Mouse (Mus musculus): ENCODE measurements at regions not wholly inside any gene's neighbourhood (a gene's known extent, or its start where the extent isn't known, plus 50 kb on each side); places are given as distances from the start of the nearest gene placed in this dataset.
A peak's percentile ranks its signal among the peaks of the same experiment; 100 is the strongest.
"Not testable (repeated sequence)": the region's sequence is repeated elsewhere in the genome, so short reads cannot be mapped to it uniquely, and the experiment has no call there.

- Histone ChIP-seq H3K27me3 (ENCODE audit: control insufficient read depth, insufficient read depth, low read length) (no peaks in the 10 kb centered on the region), H3K36me3 (ENCODE audit: control insufficient read depth, insufficient read depth, low read length) (no peaks in the 10 kb centered on the region), H3K4me3 (ENCODE audit: low read depth, low read length) (no peak overlapping the region), H3K4me1 (ENCODE audit: control insufficient read depth, insufficient read depth, insufficient read length, low read length) (no peaks in the 10 kb centered on the region), H3K27ac (ENCODE audit: insufficient read depth, low read depth, low read length) (no peak overlapping the region)
- 46% methylated on average over 3 of the region's 3 CpGs for WGBS
- no peak for TF ChIP-seq CTCF (IDR thresholded peaks at IDR 0.05; ENCODE audit: extremely low read depth, insufficient read length, insufficient replicate concordance, low read depth, low read length)
- no peak for TF ChIP-seq POLR2A (IDR thresholded peaks at IDR 0.05; ENCODE audit: low read depth, low read length)
These were observed 68.3 kb upstream of the Myrip start for GRCm38 (mm10) chr9:120233011-120233410.

- H3K4me1 ChIP-seq (ENCODE audit: control insufficient read depth, insufficient read depth, insufficient read length, low read length); H3K4me3 ChIP-seq (ENCODE audit: low read depth, low read length); H3K36me3 ChIP-seq (ENCODE audit: control insufficient read depth, insufficient read depth, low read length); H3K27me3 ChIP-seq (ENCODE audit: control insufficient read depth, insufficient read depth, low read length); H3K27ac ChIP-seq (ENCODE audit: insufficient read depth, low read depth, low read length): not testable (repeated sequence)
- peak; percentile 38; the same call in 1 of the 2 replicates for TF ChIP-seq CTCF (IDR thresholded peaks at IDR 0.05; ENCODE audit: extremely low read depth, insufficient read length, insufficient replicate concordance, low read depth, low read length)
- 85% methylated on average over 4 of the region's 4 CpGs for WGBS
These were observed 66.3 kb upstream of the Myrip start for GRCm38 (mm10) chr9:120235054-120235453.

- WGBS, result 95% methylated on average over 5 of the region's 5 CpGs
- Histone ChIP-seq H3K27ac (ENCODE audit: insufficient read depth, low read depth, low read length) (no peak overlapping the region), H3K27me3 (ENCODE audit: control insufficient read depth, insufficient read depth, low read length) (no peaks in the 10 kb centered on the region), H3K36me3 (ENCODE audit: control insufficient read depth, insufficient read depth, low read length) (no peaks in the 10 kb centered on the region), H3K4me1 (ENCODE audit: control insufficient read depth, insufficient read depth, insufficient read length, low read length) (no peaks in the 10 kb centered on the region), H3K4me3 (ENCODE audit: low read depth, low read length) (no peak overlapping the region)
- TF ChIP-seq CTCF (IDR thresholded peaks at IDR 0.05; ENCODE audit: extremely low read depth, insufficient read length, insufficient replicate concordance, low read depth, low read length) (no peak), POLR2A (IDR thresholded peaks at IDR 0.05; ENCODE audit: low read depth, low read length) (no peak)
These were observed 55.9 kb upstream of the Myrip start for GRCm38 (mm10) chr9:120245444-120245843.

- no peaks in the 10 kb centered on the region for H3K4me1 ChIP-seq (ENCODE audit: control insufficient read depth, insufficient read depth, insufficient read length, low read length)
- WGBS, result 92% methylated on average over 3 of the region's 3 CpGs
- H3K36me3 ChIP-seq (ENCODE audit: control insufficient read depth, insufficient read depth, low read length), result no peaks in the 10 kb centered on the region
- H3K27ac ChIP-seq (ENCODE audit: insufficient read depth, low read depth, low read length), result no peak overlapping the region
- no peak overlapping the region for H3K4me3 ChIP-seq (ENCODE audit: low read depth, low read length)
- no peak for TF ChIP-seq POLR2A (IDR thresholded peaks at IDR 0.05; ENCODE audit: low read depth, low read length)
- no peak for TF ChIP-seq CTCF (IDR thresholded peaks at IDR 0.05; ENCODE audit: extremely low read depth, insufficient read length, insufficient replicate concordance, low read depth, low read length)
- no peaks in the 10 kb centered on the region for H3K27me3 ChIP-seq (ENCODE audit: control insufficient read depth, insufficient read depth, low read length)
These were observed 52.6 kb upstream of the Myrip start for GRCm38 (mm10) chr9:120248728-120249127.

All from small intestine, adult 2 months (tissue).